Mouse (Mus musculus): ENCODE data around the gene Gm49368.
A peak's percentile ranks its signal among the peaks of the same experiment; 100 is the strongest.
"Not testable (repeated sequence)": the region's sequence is repeated elsewhere in the genome, so short reads cannot be mapped to it uniquely, and the experiment has no call there.

Gene Gm49368

GRCm38 (mm10) chr7:128062456-128062855 is at the start of gene Gm49368, which contains the start of gene Itgam:
Gene Gm49368, plus strand, starts transcription at chr7:128062683.
Gene Itgam, plus strand, starts transcription at chr7:128062640.
- no peak for DNase-seq

GRCm38 (mm10) chr7:128013116-128013515 is 49.4 kb upstream of the Gm49368 start:
- no peak for DNase-seq

- DNase-seq: not testable (repeated sequence)
Measured at GRCm38 (mm10) chr7:128016134-128016533, 46.3 kb upstream of the Gm49368 start.

GRCm38 (mm10) chr7:128016650-128017049 is 45.8 kb upstream of the Gm49368 start:
- DNase-seq: no peak

GRCm38 (mm10) chr7:128018275-128018674 is 44.2 kb upstream of the Gm49368 start:
- no peak for DNase-seq

GRCm38 (mm10) chr7:128019187-128019586 is 43.3 kb upstream of the Gm49368 start:
- DNase-seq: no peak

- no peak for DNase-seq
Measured at GRCm38 (mm10) chr7:128022974-128023373, 39.5 kb upstream of the Gm49368 start.

GRCm38 (mm10) chr7:128023565-128023964 is 38.9 kb upstream of the Gm49368 start:
- DNase-seq: no peak

GRCm38 (mm10) chr7:128024364-128024763 is 38.1 kb upstream of the Gm49368 start:
- no peak for DNase-seq

- DNase-seq: no peak
Measured at GRCm38 (mm10) chr7:128024932-128025331, 37.6 kb upstream of the Gm49368 start.

GRCm38 (mm10) chr7:128025381-128025780 is 37.1 kb upstream of the Gm49368 start:
- DNase-seq: no peak

GRCm38 (mm10) chr7:128031403-128031976 is 31.0 kb upstream of the Gm49368 start:
- no peak for DNase-seq

- DNase-seq: no peak
Measured at GRCm38 (mm10) chr7:128032290-128032988, 30.0 kb upstream of the Gm49368 start.

- DNase-seq: no peak
Measured at GRCm38 (mm10) chr7:128032989-128033293, 29.5 kb upstream of the Gm49368 start.

GRCm38 (mm10) chr7:128033616-128034015 is 28.9 kb upstream of the Gm49368 start:
- DNase-seq: no peak

- DNase-seq: not testable (repeated sequence)
Measured at GRCm38 (mm10) chr7:128042161-128042820, 20.2 kb upstream of the Gm49368 start.

GRCm38 (mm10) chr7:128044142-128044785 is 18.2 kb upstream of the Gm49368 start:
- DNase-seq: peak in 1 of 2 experiments; percentile 34

- no peak for DNase-seq
Measured at GRCm38 (mm10) chr7:128045640-128046039, 16.8 kb upstream of the Gm49368 start.

GRCm38 (mm10) chr7:128048819-128049218 is 13.7 kb upstream of the Gm49368 start:
- DNase-seq: no peak

- no peak for DNase-seq
Measured at GRCm38 (mm10) chr7:128049254-128049653, 13.2 kb upstream of the Gm49368 start.

GRCm38 (mm10) chr7:128050739-128051138 is 11.7 kb upstream of the Gm49368 start:
- peak in 1 of 2 experiments; percentile 37 for DNase-seq

- DNase-seq: no peak
Measured at GRCm38 (mm10) chr7:128053061-128053460, 9.4 kb upstream of the Gm49368 start.

GRCm38 (mm10) chr7:128056917-128057444 is 5.5 kb upstream of the Gm49368 start:
- DNase-seq: no peak

Measured in thymus, adult 18-20 months (tissue).